Mouse (Mus musculus): Measurements from ENCODE around the gene Klhl13.

Klhl13 gene
- long read RNA-seq, experiment 1, transcript Klhl13-202 (9 exons, 3,251 nt) = major isoform, 9 of 10 reads
- long read RNA-seq, experiment 1, partial matches to known transcripts = 0 of 10 reads
- long read RNA-seq, experiment 1, other reads (novel, unspliced or antisense) = 0 of 10 reads
- long read RNA-seq, experiment 2, transcript Klhl13-202 (9 exons, 3,251 nt) = major isoform, 5 of 8 reads
- long read RNA-seq, experiment 2, partial matches to known transcripts = 0 of 8 reads
- long read RNA-seq, experiment 2, other reads (novel, unspliced or antisense) = 3 of 8 reads

- intact Hi-C loops (cut with DNase I) = no loop called here
Measured at GRCm38 (mm10) chrX:23364514-23365381, at the start of gene Klhl13. TSS of gene Klhl13 (minus strand) at chrX:23365082.

- intact Hi-C loops (cut with DNase I) = no loop called here
Measured at GRCm38 (mm10) chrX:23409296-23410149, 44.6 kb upstream of the Klhl13 start.

GRCm38 (mm10) chrX:23388716-23389115, 23.8 kb upstream of the Klhl13 start:
- intact Hi-C loops (cut with DNase I) = no loop called here

- intact Hi-C loops (cut with DNase I) = no loop called here
Measured at GRCm38 (mm10) chrX:23363441-23363840, 1.4 kb downstream of the Klhl13 start.

GRCm38 (mm10) chrX:23360446-23360845, 4.4 kb downstream of the Klhl13 start:
- intact Hi-C loops (cut with DNase I) = no loop called here

GRCm38 (mm10) chrX:23350083-23350482, 14.8 kb downstream of the Klhl13 start:
- intact Hi-C loops (cut with DNase I) = no loop called here

- intact Hi-C loops (cut with DNase I) = no loop called here
Measured at GRCm38 (mm10) chrX:23328116-23328515, 36.8 kb downstream of the Klhl13 start.

- intact Hi-C loops (cut with DNase I) = no loop called here
Measured at GRCm38 (mm10) chrX:23318857-23319256, 46.0 kb downstream of the Klhl13 start.

GRCm38 (mm10) chrX:23295952-23296598, 68.8 kb downstream of the Klhl13 start:
- intact Hi-C loops (cut with DNase I) = no loop called here

- intact Hi-C loops (cut with DNase I) = no loop called here
Measured at GRCm38 (mm10) chrX:23285442-23285817, 79.5 kb downstream of the Klhl13 start.

GRCm38 (mm10) chrX:23284530-23285441, 80.1 kb downstream of the Klhl13 start:
- intact Hi-C loops (cut with DNase I) = no loop called here

GRCm38 (mm10) chrX:23267601-23268000, 97.3 kb downstream of the Klhl13 start:
- intact Hi-C loops (cut with DNase I) = no loop called here

GRCm38 (mm10) chrX:23248752-23249151, 116.1 kb downstream of the Klhl13 start:
- intact Hi-C loops (cut with DNase I) = no loop called here

Measured in adrenal gland (tissue).